Mouse (Mus musculus) ovary, postnatal 14 days (tissue): Measurements from ENCODE around the gene Spire2.
"Not testable (repeated sequence)": the region's sequence is repeated elsewhere in the genome, so short reads cannot be mapped to it uniquely, and the experiment has no call there.

Source experiments
- DNase-seq: peaks from one replicate; pipeline ENCODE4 v3.0.0; 2022; ENCODE audit warnings: low spot score

The Spire2 gene

GRCm38 (mm10) chr8:123384883-123385540 lies 52.5 kb downstream of the Spire2 start:
- no peak for DNase-seq

DNA sequence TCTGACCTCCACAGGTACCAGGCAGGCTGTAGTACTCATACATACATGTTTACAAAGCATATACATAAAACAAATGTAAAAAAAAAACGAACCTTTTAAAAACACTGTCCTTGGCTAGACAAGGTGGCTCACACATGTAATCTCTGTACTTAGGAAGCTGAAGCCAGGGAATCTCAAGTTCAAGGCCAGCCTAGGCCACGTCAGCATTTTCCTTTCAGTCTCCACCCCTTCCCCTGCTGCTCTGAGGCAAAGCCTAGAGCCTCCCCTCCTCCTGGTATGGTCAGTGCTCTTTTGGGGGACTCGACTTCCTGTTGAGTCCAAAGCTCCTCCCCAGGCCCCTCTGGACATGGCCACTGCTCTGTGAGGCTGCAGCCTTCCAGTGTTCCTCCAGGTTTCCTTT lies 54.5 kb downstream of the Spire2 start:
- no peak for DNase-seq

GRCm38 (mm10) chr8:123387801-123388200 lies 55.3 kb downstream of the Spire2 start:
- DNase-seq = no peak

DNA sequence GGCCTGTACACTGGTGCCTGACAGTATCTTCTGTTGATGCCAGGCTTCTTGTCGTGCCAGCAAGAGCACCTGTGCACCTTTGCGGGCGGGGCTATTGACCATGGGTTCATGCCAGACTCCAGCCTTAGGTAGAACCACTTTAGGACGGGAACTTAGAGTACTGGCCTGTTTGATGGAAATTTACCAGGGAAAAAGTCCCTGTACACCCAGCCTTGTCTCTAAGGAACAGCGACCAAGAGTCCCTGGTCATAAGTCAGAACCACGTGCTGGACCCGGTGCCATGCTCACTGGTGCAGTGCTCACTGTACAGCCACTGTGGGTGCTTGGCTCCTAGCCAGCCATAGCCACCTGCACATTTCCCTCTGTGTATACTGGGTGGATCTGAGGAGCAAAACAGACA lies 56.5 kb downstream of the Spire2 start:
- no peak for DNase-seq

- no peak for DNase-seq
Observed at GRCm38 (mm10) chr8:123398308-123398707, 65.8 kb downstream of the Spire2 start.

GRCm38 (mm10) chr8:123401936-123402335 lies 69.4 kb downstream of the Spire2 start:
- DNase-seq = no peak

GRCm38 (mm10) chr8:123402730-123403326 lies 70.3 kb downstream of the Spire2 start:
- no peak for DNase-seq

DNA sequence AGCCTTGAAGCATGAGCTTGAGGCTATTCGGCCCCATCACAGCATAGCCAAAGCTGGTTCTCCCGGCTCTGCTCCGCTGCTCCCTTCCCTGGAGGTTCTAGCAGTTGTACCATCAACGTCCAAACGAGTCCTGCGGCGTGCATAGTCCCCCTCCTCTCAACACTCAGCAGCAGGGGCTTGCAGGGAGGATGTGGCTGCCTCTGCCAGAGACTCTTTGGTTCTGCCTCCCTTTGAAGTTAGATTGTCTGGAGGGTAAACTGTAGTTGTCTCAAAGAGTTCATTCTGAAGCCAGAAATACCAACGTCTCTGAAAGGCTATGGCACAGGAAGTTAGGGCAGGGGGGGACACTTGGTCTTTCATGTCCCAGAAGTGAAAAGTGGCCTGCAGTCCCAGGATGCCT lies 72.0 kb downstream of the Spire2 start:
- DNase-seq = no peak

- DNase-seq = peak; percentile 66
Observed at GRCm38 (mm10) chr8:123406786-123407185, 74.3 kb downstream of the Spire2 start, which contains the start of gene Mc1r. Gene Mc1r (plus strand): TSS chr8:123407107.

DNA sequence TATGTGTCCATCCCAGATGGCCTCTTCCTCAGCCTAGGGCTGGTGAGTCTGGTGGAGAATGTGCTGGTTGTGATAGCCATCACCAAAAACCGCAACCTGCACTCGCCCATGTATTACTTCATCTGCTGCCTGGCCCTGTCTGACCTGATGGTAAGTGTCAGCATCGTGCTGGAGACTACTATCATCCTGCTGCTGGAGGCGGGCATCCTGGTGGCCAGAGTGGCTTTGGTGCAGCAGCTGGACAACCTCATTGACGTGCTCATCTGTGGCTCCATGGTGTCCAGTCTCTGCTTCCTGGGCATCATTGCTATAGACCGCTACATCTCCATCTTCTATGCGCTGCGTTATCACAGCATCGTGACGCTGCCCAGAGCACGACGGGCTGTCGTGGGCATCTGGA lies 75.1 kb downstream of the Spire2 start:
- DNase-seq = no peak

GRCm38 (mm10) chr8:123408586-123409544 lies 76.4 kb downstream of the Spire2 start:
- no peak for DNase-seq

DNA sequence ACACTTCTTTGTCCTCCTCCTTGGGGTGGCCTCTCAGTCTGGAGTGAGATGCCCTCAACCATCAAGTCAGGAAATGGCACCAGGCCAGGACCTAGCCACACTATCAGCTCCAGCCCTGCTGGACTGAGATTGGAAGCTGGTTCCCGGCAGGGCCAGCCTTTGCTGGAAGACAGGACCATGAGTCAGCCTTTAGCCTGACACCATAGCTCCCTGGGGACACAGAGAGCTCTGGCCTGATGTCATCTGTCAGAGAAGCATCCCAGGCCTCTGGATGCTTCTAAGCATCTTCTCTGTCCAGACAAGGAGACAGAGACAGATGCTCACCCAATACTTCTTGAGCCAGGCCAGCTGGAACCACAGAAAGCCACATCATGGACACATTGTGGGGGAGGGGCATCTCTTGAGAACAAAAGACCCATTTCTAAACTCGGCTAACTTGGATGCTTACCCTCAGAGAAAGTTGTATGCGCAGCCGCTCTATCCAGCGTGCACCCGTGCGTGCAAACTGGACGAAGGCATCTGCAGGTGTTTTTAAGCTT lies 77.6 kb downstream of the Spire2 start:
- DNase-seq = no peak

DNA sequence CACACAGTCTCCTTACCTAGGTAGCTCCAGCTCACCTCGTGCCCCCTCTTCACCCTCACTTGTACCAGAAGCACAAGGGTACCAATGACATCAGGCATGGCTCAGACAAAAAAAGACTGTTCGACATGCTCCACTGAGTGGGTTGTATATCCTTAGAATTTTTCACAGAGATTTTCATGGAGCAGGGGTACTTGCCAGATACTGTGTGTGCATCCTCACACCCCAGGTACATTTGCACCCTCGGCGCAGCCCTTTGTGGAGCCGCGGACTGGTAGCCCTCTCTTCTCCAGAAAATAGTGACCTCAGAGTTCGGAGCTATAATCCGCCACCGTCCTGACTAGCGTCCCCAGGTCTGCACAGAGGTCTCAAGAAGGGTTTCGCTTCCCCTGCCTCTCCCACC lies 78.3 kb downstream of the Spire2 start:
- DNase-seq = no peak

DNA sequence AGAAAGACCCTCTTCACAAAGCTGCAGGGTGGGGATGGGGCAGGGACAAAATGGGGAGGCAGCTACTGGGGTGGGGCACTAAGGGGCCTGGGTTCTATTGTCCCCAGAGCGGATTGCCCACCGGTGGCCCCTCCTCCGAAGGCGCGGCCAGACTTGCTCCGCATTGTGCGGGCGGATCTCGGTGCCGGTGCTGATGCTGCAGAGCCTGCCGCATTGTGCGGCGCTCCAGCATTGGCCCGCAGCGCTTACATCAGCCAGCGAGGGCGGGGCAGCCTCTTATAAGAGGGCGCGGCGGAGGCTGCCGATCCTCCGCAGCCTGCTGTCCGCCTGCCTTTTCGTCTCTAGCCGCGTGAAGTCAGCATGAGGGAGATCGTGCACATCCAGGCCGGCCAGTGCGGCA lies 78.7 kb downstream of the Spire2 start, which contains the start of gene Tubb3:
Tubb3 (plus strand) TSS at position 179 of the 400 bp plus-strand sequence.
- DNase-seq = no peak

GRCm38 (mm10) chr8:123411781-123412327 lies 79.3 kb downstream of the Spire2 start:
- DNase-seq = no peak

DNA sequence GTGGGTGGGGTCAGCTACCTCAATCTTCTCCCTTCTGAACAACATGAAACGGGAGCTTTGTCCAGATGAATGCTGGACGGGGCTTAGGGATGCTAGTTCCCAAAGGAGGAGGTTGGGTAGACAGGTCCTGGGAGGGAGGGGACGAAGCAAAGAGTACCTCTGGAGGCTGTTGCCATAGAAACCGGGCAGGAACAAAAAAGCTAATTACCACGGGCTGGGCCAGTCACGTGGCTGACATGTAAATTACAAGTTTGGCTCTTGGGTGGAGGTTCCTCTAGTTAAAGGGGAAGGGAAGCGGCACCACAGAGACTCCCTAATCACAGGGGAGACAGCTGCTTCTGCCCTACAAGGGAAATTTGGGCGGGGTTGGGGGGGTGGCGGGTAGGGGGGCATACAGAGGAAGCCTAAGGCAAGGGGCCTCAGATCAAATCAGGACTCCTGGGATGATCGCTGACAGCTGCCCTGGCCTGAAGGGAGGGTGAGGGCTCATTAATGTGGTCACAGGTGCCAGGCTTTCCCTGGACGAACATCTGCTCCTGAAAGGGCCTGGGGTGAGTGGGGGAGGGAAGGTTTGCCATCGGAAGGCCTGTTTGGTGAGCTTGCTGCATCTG lies 80.2 kb downstream of the Spire2 start:
- DNase-seq = no peak

- DNase-seq = no peak
Observed at GRCm38 (mm10) chr8:123414255-123414654, 81.7 kb downstream of the Spire2 start.

- not testable (repeated sequence) for DNase-seq
Observed at GRCm38 (mm10) chr8:123414997-123415696, 82.6 kb downstream of the Spire2 start.

DNA sequence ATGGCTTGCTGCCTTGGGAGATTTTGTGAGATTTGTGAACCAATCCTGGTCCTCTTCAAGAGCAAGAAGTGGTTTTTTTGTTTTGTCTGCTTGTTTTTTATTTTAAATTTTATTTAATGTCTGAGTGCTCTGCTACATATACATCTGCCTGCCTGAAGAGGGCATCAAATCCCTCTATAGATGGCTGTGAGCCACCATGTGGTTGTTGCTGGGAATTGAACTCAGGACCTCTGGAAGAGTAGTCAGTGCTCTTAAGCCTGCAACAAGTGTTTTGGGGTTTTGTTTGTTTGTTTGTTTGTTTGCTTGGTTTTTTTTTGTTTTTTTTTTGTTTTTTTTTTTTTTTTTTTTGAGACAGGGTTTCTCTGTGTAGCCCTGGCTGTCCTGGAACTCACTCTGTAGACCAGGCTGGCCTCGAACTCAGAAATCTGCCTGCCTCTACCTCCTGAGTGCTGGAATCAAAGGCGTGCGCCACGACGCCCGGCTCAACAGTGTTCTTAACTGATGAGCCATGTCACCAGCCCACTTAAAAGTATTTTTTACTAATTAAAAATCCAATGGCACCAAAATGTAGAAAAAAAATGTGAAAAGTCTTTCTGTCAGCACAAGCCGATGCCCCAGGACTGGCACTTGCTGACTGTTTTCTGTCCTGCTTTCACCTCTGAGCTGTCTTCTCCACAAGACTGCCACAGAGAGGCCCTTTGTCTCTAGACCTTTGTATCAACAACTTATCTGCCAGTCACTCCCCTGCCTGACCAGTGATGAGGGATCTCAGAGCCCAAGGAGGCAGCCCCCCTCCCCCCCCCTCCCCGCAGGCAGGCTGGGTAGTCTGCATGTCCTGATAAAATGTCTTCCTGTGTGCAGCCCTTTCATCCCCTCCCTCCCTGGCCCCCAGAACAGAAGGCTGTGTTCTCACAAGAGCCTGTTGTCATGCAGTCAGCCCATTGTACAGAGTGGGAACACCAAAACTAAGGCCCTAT lies 83.7 kb downstream of the Spire2 start:
- no peak for DNase-seq
